Mouse (Mus musculus): ENCODE data around the gene Prkab2.

DNA sequence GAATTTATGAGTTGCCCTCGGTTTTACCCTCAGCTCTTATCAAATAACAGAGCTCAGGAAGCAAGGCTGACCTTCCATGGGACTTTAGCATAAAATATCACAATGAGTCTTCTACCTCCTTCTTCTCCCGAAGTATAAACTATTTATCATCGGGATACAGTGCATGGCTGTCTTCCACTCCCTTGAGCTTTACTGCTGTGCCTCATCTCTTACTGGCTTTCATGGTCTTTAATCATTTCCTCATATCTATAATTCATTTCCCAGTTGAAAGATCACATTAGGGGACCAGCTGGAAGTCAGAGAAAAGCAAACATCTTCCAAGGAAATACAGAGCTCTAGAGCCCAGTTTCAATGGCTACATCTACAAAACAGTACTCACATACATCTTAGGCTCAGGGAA is 9.0 kb upstream of the Prkab2 start:
- no peak for TF ChIP-seq CTCF (IDR thresholded peaks at IDR 0.05; ENCODE audit: control insufficient read depth, insufficient read depth, insufficient replicate concordance, low read depth, low read length)
- TF ChIP-seq POLR2A (IDR thresholded peaks at IDR 0.05; ENCODE audit: control insufficient read depth, low read depth, low read length): no peak

Data from testis, adult 2 months (tissue).